Mouse (Mus musculus) lung, postnatal 14 days (tissue): ENCODE data around the gene Angel1.
A peak's percentile ranks its signal among the peaks of the same experiment; 100 is the strongest.

Experiments used
- DNase-seq: peaks from one replicate; pipeline ENCODE4 v3.0.0; 2021

Angel1 gene

DNA sequence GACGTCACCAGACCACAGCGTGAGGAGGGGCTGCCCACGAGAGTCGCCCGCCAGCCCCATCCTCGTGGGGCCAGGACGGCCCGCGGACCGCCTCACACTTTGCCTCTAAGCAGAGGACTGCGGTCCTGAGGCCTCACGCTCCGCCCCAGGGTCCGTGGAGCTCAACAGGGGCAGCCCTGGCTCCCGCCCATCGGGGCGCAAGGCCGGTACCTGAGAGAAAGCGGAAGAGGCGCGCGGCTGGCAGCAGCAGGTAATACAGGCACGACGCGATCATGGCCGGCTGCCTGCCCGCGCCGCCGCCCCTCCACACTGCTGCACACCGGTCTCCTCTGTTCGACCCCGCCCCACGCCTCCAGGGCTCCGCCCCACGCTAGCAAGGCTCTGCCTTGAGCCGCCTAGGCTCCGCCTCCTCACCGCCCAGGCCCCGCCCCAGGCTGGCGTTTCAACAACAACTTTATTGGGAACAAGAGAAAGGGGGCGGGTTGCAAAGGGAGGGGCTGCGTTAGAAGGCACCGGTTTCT lies at the start of gene Angel1:
Gene Angel1, minus strand, starts transcription at position 341 of the 521 bp plus-strand sequence.
- DNase-seq, result peak; percentile 98

DNA sequence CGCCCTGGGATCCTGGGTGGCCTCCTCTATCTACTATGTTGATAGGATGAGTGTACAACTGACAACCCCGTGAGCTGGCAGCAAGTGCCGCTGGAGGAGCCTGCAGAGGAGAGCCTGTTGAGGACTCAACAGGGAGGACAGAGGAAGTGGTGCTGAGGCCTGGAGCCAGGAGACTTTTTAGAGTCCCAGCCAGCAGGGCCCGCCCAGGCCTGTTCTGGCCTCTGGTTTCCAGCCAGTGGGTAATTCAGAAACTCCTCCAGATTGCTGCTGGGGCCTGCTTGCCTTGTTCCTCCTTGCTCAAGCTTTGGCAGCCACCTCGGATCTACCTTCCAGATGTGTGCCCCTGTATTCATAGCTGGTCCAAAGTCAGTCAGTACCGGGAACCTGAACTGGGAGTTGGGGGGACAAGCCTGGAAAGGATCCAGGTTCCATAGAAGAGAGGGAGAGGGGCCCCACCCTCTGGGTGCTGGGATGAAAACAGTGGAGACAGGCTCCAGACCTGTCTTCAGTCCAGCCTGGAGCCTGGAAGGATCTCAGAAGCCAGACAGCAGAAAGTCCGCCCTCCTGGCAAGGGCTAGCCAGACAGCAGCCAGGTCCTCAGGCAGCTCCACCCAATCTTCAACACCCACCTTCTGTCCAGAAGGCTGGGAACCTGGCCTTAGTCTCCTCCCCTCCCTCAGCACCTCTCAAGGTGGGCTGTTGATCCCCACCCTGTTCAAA lies 49.5 kb upstream of the Angel1 start:
- DNase-seq, result peak; percentile 68

DNA sequence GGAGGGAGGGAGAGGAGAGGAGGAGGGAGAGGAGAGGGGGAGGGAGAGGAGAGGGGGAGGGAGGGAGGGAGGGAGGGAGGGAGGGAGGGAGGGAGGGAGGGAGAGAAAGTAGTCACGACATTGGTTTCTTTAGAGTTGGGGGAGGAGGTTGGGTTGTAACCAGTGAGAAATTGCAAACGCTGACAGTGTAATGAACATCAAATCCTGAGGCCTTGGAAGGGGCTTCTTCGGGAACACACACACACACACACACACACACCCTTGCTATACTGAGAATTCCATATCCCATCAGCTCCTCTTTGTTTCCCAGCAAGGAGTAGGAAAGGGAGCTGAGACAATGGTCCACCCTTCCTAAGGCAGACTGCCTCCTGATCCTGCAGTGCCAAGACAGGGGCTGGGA lies 46.3 kb upstream of the Angel1 start:
- no peak for DNase-seq

DNA sequence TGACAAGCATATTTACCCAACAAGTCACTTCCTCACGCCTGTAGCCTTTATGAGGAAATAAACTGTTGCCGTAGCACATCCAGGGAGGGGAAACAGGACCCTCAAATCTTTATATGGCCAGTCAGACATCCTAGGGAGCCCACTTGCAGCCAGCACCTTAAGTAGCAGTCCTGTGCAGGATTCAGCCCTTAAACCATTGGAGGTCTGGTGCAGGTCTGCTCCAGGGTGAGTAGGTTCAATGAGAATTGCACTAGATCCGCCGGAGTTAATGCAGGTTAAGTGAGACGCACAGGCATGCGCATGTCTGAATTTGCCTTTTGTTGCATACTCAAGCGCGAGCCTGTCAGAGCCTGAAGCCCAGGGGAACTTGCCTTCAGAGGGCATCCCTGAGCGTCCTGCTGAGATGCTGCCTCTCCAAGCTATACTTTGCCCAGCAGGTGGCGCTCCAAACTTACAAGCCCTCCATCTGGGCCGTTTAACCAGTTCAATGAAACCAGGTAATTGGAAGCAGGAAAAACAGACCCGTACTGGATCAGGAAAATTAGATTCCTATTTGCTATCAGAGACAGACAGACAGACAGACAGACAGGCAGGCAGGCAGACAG lies 45.7 kb upstream of the Angel1 start:
- DNase-seq, result peak; percentile 98

DNA sequence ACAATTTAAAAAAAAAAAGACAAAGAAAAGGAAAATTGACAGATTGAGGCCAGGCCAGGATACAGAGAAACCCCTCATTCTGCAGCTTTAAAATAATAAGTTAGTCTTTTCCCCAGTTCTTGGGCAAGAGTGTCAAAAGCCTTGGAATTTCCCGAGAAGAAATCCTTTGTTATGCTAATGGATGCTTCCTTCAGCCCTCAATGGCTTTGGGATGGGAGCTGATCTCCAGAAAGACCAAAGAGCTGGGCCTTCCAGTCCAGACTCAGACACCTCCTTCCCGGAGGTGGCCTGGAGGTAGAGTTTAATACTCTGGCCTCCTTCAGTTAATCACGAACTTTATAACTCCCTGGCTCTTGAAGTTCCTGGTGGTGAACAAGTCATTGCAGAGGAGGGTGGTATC lies 44.7 kb upstream of the Angel1 start:
- no peak for DNase-seq

DNA sequence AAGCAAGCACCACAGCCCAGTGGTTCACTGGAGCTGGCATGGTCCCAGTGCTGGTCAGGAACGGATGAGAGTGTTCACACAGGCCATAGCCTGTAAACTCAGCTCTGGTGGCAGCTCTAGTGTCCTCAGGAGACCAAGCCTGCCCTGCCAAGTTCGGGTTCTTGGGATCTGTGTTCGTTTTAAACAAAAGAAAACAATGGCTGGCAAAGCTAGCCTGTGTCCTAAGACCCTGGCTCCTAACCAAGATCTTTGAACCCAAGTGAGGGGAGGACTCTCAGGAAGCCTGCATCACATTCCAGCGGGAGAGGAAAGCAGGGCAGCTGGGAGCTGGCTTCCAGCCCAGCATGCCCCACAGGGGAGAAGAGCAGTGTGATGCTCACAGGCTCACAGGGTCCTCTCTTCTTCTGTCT lies 44.0 kb upstream of the Angel1 start:
- DNase-seq, result peak; percentile 88

DNA sequence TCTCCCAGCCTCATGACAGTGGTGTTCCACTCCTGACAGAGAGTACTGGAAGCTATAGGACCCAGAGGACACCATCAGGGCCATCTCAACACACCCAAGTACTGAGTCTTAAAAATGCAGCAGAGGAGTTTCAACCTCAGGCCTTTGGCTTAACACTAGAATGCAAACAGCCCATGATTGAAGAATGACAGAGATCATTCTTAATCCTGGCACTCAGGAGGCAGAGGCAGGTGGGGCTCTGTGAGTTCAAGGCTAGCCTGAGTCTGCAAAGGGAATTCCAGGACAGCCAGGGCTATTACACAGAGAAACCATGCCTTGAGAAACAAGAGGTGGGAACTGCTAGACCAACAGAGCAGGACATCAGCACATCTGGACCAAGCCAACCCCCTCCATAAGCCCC lies 43.6 kb upstream of the Angel1 start:
- no peak for DNase-seq

DNA sequence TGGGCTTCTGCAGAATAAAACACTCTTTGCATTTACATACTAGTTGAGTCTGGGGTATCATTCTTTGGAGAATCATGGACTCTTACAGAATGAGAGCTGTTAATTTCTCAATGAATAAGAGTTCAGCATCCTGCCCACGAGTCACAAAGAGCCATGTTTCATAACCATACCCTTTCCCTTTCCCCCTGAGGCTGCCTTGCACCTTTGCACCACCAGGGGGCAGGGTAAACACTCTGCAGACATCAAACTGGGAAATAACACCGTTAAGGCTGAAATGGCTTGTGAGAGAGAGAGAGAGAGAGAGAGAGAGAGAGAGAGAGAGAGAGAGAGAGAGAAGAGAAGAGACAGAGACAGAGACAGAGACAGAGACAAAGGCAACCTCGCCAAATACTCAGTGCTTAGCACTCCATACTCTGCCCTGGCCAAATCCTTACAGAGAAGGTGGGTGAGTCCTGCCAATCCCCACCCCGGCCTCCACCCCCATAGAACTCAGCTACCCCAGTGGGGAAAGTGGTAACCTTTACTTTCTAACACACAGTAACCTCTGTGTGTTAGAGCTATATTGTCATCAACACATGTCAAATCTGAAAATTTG lies 42.8 kb upstream of the Angel1 start:
- DNase-seq, result peak; percentile 90

DNA sequence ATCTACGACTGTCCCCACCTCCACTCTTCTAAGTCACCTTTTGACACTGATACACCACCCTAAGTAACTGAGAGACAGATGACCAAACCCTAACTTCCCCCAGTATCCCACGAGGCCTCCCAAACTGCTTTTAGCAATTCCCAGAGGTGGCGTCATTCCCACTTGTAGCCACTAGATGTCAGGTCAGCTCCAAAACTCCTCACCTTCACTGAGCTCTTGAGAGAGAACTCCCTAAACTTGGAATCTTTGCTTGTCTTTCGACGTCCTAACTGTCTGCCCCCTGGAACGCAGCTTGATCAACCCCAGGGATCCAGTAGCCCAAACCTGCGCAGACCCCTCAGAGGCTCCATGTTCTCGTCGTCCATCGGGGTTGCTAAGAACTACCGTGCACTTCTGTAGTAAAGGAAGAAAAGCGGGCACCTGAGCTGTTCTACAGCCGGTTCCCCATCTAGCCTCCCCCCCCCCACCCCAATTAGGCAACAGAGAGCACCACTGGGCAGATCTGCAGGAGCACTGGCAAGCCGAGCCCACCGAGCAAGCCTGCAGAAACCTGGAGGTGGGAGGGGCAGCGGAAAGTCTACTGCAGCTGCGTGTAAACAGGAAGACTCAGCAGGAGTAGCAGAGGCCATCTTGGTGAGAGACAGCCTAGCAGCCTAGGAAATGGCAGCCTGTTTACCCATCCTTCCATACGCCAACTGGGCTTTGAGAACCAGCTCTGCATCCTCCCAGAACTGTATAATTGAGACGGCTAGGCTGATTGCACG lies 41.8 kb upstream of the Angel1 start:
- DNase-seq, result peak; percentile 73

DNA sequence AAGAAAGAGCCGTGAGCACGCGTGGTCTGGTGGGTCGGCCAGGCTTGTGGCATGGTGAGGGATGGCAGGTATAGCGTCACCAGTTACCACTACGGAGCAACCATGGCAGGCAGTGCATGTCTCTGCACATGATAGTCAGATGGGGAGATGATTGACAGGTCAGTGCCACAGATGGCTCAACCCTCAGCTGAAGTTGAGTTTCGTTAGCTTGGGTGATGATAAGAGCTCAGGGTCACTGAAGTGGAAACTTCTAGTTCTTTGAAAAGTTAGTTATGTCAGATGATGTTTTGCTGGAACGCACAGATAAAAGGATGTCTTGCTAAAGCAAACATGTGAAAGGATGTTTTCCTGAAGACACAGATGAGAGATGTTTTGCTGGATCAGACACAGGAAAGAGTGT lies 40.2 kb upstream of the Angel1 start:
- DNase-seq, result no peak

DNA sequence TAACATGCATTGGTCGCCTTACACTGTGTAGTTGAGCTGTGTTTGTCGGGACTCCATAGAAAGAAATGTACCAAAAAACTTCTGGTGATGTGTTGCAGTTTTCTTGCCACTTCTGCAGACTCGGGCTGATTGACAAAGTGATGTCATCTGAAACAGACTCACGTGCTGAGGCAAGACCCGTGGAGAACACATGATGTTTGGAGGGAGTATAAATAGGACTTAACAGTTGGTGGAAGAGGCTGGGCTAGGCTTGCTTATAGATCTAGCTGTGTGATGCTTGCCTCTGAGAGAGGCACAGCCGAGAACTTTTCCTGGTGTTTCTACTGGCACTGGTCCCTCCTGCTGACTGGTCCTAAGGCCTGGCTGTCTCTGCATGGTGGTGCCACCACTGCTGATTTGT lies 37.8 kb upstream of the Angel1 start:
- DNase-seq, result no peak

DNA sequence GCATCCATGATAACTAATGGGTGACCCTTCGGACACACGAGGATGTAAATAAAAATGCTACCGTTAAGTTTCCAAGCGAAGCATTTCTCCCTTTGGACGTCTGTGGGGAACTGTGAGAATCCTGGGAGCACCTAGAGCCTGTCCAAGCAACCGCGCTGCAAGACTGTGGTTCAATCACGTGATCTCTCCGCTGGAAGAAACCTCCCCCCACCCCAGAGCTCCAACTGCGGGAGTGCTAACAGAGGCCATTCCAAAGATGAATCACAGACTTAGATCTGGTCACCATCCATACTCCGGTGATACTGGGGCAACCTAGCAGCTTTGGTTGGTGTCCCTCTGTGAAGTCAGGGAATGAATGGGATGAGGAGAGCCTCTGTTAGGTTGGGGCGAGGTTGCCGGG lies 34.8 kb upstream of the Angel1 start:
- DNase-seq, result no peak

DNA sequence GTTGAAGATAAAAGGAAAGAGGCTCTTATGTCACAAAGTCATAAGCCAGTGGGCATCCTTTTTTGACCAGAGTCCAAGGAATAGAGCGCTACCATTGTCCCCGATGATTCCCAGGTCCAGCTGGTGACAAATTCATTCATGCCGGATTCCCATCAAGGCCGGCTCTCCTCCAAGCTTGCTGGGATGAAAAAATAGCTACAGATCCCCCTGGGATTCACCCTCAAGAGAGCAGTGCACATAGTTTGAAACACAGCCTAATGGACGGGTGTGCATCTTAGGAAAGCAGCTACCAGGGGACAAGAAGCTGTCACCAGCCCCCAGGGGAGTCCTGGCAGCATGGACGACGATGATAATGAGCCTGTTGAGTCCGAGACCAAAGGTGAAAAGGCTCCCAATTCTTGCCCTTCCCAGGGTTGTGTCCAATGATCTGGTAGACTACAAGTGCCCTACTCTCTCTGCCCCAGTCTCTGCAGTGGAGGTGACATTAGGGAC lies 8.1 kb upstream of the Angel1 start, which contains the start of gene Lrrc74a:
Gene Lrrc74a, plus strand, starts transcription at position 51 of the 492 bp plus-strand sequence.
- no peak for DNase-seq

DNA sequence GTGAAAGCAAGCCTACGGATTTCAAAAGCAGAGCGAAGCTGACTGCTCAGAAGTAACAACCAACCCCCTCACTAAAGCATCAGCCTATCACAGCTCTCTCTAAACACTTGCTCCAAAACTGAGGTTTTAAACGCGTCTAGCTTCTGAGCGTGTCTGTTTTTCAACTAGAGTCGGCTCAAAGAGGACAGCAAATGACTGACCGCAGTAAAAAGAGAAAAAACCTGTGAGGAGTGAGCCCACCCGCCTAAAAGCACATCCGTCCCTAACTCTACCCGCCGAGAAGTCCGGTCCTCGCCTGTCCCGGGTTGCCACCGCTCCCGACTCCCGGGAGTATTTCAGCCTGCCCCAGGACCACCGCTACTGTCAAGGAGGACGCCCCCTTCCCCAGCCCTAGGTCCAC lies 554 bp downstream of the Angel1 start:
- no peak for DNase-seq

DNA sequence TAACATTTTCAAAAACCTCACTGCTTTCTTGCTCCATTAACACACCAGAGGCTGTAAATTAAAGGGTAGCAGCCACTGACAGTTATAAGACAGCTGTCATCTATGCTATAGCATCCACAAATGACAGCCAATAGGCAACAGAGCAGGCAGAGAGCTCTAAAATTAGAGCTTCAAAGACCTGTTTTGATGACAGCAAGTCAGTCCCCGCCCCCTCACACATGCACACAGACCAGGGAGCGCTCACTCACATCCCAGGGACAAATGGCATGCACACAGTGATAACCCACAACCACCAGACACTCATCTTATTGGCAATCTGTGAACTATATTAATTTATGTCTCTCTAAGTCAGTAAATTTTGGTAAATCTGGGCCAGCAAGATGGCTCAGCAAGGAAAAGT lies 2.0 kb downstream of the Angel1 start:
- no peak for DNase-seq

DNA sequence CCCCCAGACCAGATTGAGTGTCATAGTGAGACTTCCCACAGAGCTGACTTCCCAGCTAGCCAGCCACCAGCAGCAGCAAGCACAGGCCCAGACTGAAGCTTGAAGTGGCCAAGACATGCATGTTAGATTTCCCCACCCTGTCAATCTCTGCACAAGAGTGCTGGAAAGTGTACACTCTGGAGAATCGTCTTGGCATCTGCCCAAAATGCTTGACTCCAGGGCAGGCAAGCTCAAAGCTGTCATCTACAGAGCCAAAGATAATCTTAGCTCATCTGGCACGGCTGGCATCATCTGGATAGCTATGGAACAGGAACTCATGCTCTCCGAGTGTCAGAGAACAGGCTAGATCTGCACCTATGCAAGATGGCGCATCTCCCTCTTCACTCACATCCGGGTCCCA lies 4.8 kb downstream of the Angel1 start:
- DNase-seq, result no peak

DNA sequence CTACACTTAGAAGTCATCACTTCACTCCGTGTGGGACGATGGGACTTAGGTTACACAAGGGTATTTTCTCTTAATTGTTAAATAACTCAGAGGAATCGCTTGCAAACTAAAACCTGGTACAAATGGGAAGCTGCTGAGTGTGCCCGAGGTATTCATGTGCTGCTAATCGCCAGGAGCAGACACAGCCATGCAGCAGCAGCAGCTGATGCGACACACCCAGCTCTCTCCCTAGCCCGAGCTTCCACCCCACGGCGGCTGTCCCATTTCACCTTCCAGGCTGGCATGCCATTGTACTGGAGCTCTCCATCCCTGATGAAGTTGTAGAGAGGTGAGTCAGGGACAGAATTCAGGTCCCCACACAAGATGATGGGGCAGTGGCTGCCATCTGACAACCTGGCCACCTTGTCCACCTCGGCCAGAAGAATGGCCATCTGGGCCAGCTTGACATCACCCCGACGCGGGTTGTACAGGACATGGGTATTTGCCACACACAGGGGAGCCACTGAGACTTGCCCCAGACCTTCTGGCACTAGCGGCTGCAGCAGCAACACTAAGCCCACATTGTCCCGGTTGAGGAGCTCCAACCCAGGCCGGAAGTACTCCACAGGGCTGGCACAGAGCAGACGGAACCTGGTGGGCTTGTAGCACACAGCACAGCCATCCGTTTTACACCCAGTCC lies 6.2 kb downstream of the Angel1 start:
- no peak for DNase-seq

DNA sequence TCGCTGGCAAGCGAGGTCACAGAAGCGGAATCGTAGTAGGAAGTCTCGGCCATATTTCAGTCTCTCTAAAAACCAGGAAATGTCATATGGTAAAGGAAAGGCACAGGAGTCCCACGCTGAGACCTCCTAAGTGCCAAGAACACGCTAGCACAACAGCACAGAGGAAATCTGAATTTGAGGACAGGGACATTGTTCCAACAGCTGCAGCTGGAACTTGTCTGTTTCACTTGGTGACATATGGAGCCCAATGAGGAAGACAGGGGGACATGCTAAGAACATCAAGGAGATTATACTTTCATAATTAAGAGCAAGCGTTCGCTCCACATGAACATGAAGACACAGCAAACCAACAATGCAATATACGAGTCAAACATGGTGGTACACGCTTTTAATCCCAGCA lies 9.3 kb downstream of the Angel1 start:
- DNase-seq, result peak; percentile 15

DNA sequence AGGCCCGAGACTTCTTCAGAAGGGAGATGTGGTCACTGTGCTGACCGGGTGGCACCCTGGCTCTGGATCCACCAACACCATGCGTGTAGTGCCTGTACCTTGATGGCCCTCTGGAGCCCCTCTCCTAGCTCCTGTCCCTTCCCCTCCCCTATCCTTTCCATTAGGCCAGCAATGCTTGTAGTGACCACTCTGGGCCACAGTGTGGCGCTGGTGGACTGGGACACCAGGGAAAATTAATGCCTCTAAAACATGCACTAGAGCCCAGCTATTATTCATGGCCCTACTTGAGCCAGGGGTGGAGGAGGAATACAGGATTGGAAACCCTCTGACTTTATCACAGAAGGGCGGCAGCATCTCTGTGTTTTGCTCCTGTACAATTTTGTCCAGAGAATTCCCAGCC lies 10.9 kb downstream of the Angel1 start:
- DNase-seq, result peak; percentile 78

DNA sequence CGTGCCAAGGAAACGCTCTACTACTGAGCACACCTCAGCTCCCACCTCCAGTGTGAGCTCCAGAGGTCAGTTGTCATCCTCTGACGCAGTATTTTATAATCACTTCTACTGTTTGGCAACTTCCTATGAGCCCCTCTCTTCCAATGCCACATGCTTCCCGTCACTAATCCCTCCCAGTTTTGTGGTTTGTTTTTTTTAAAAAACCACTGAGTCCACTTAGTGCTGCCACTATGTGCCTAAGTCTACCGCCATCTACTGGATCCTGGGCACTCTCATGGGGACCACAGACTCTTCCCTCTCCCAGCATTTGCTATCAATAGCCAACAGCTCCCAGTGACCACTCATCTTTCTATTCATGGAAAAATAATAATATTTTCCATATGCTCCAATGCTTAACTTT lies 12.2 kb downstream of the Angel1 start:
- no peak for DNase-seq

DNA sequence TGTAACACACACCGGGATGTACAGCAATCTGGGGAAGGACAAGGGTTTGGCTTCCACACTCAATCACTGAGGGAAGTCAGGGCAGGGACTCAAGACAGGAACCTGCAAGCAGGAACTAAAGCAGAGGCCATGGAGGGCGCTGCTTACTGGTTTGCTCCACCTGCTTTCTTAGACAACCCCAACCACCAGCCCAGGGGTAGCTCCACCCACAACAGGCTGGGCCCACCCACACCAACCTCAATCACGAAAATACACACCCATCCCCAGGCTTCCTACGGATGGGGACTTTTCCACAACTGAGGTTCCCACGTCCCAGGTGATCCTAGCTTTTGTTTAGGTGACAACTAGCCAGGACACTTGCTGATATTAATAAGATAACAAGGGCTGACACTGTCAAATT lies 20.4 kb downstream of the Angel1 start:
- DNase-seq, result no peak

DNA sequence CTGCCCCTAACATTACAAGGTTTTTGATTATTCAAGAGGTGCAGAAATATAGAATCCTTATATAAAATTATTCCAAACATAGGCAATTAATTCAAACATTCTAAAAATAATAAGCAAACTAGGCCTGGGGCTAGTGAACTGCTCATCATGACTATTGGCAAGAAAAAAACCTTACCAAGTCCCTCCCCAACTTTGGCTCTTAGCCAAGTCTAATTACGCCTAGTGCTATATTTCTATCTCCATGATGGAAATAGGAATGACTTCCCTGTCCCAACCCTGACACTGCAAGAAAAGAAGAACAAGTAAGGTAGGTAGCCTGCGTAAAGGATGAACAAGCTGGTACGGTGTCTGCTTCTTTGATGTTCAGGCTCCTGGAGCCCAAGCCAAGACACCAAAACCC lies 23.6 kb downstream of the Angel1 start:
- DNase-seq, result no peak

DNA sequence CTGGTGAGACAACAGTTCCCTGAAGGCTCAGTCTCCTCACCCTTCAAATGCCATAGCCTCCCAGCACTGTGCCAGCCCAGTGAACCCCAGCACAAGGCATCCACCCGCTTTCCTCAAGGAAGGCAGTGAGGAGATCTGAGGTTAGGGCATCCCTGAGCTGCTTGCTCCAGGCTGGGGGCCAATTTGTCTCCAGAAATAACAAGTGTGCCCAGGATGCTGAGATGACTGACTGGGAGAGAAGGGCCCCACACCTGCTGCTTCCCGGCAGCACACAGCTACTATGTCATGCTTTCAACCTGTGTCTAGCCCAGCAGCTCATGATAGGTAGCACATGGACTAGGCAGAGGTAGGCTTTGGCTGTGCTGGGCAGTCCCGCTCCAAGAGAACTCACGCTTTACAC lies 24.8 kb downstream of the Angel1 start:
- DNase-seq, result no peak
